Mouse (Mus musculus): ENCODE measurements at regions not wholly inside any gene's neighbourhood (a gene's known extent, or its start where the extent isn't known, plus 50 kb on each side); places are given as distances from the start of the nearest gene placed in this dataset.
"Not testable (repeated sequence)": the region's sequence is repeated elsewhere in the genome, so short reads cannot be mapped to it uniquely, and the experiment has no call there.

DNA sequence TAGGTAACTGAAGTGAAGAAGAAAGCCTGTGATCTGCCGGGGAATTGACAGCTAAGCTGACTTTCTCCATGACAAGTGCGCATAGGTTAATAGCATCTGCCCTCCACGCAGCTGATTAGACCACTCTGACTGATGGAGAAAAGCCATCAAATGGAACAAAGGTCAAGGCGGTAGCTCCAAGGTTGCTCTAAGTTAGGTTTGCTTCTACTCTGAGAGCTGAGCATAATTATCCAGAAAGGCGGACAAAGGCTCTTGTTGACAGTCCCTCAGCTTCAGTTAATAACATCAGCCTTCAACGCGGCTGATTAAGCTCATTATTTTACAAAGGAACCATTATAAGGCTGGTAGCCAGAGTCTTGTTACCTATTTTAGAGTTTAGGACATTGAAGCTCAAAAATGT lies 54.0 kb upstream of the Enpep start:
- DNase-seq: no peak

DNA sequence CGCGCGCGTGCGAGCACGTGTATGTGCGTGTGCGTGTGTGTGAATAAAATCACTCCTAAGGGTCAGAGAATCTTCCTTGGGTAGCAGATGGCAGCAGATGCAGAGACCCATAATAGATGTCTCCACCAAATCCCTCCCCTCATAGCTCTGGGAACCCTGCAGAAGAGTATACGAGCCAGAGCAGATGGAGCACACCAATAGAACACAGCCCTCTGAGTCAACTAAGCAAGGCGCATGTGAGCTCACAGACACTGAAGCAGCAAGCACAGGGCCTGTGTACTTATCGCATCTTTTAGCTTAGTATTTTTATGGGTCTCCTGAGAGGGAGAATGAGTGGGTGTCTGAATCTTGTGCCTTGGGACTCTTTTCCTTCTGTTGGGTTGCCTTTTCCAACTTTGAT lies 58.0 kb upstream of the Enpep start:
- no peak for DNase-seq

DNA sequence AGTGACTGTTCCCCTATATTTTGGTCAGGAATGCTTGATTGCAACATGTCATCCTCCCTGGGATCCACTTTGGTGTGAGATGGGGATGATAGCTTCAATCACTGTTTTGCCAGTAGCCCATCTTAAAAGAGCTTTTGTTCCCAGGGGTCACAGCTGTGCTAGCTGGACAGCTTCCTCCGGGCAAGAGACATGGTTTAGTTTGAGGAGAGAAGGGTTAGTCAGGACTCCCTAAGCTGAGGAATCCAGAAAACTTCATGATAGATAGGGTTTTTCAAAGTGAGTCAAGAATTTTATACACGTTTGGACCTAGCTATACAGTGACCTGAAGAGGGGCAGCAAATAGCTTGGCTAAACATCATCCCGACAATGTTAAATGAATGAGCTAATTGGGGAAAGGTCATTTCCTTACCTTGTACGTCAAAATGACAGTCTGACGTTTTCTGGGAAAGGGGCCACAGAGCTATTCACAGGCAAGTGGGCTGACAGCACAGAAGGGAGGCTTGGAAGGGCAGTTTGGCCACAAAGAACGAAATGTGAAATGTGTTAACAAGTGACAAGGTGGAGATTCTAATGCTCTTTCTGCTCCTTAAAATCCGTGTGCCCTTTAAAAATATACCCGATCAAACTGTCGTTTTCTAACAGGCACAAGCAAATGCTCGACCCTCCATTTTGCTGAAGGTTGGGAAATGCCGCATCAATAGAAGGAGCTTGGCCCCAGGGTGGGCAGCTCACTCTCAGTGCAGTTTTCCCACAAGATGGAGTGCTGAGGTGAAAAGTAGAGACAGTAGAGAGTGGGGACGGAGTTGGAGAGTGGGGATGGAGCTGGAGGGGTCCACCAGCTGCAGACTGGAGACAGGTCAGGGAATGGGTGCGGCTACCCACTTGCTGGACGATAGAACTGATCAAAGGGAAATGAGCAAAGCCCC lies 59.6 kb upstream of the Enpep start:
- DNase-seq: no peak

DNA sequence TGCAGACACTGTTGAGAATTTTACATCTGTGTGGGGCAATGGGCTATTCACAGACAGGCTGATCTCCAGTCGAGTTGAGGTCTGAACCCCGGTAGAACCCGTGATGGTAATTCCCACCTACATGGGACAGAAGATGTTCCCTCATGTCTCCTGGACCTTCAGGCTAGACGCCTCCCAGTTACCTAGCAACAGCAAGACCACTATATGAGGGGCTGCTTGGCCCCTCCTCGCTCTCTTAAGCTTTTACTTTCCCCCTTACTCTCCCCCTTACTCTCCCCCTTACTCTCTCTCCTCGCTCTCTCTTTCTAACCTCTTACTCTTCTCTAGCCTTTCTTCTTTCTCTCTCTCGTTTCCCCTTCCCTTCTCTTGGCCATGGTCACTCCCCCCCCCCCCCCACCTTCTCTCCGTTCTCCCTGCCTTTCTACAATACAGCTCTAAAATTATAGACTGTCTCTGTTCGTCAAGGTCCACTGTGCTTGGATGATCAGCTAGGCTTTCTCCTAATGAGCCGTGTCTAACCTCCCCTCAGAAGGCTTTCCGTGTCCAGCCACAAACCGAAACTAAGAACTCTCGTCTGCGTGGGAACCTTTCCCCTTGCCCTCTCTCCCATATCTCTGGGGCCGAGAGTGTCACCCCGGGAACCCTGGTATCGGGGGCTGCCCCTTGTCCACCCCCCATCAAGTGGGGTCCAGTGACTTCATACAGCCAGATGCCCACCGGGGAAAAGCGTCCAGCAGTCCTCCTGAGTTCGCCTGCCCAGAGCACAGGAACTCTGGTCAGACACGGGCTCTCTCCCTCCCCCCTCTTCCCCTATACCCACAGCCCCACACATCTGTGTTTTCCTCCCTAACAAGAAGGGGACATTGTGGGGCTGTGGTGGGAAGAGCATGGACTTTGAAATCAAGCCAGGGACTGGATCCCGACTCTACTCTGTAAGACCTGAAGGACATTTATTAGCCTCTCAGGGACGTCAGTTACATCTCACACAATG lies 60.6 kb upstream of the Enpep start:
- DNase-seq: no peak

- DNase-seq: no peak
Observed at GRCm38 (mm10) chr3:129397481-129397880, 65.0 kb upstream of the Enpep start.

- DNase-seq: no peak
Observed at GRCm38 (mm10) chr3:129400092-129400924, 67.8 kb upstream of the Enpep start.

- DNase-seq: no peak
Observed at GRCm38 (mm10) chr3:129411389-129412054, 79.0 kb upstream of the Enpep start.

- DNase-seq: no peak
Observed at GRCm38 (mm10) chr3:129412126-129412960, 79.8 kb upstream of the Enpep start.

DNA sequence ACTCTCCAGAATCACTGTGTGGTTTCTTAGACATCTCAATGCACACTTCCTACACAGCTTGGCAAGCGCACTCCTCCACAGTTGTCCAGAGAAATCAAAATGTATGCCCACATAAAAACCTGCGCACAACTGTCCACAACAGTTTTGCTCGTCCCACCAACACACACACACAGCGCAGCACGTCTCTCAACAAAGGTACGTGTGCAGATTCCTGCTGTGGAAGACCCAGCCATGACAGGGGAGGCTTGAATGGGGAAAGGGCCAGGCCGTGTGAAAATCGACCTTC lies 80.4 kb upstream of the Enpep start:
- no peak for DNase-seq

- no peak for DNase-seq
Observed at GRCm38 (mm10) chr3:129415656-129416055, 83.1 kb upstream of the Enpep start.

DNA sequence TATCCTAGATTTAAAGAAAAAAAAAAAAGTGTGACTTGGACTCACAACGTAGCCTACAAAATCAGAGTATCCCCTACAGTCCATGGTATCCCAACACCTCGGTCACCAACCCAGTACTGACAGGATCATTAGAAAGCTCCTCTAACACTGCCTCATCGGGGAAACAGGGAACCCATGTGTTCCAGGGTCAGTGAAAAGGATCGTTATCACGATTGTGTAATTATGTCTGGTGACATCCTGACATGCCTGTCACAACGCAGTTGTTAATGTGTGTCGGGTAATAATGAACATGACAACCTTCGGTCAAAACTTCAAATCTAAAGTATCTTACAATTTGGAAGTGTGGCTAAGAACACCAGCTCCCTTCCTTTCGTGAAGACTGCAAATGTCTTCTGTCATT lies 83.8 kb upstream of the Enpep start:
- no peak for DNase-seq

DNA sequence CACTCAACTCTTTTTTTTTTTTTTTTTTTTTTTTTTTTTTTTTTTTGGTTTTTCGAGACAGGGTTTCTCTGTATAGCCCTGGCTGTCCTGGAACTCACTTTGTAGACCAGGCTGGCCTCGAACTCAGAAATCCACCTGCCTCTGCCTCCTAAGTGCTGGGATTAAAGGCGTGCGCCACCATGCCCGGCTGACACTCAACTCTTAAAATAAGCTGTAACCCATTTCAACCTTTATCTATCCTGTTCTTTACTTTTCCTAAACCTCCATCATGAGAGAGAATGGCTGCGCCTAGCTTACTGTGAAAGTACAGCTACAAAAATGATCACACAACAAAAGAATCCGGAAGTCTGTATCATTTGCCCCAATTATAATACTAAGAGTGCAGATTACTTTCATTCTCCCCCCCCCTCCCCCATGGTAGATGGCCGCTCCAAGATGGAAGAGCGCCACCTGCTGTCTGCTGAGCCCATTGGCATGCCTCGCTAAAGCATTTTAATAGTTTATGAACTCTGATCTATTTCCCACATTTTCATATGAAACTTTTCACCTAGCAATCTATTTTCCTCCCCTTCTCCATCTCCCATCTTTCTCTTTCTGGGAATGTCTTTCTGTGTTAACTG lies 89.2 kb upstream of the Enpep start:
- DNase-seq: not testable (repeated sequence)

DNA sequence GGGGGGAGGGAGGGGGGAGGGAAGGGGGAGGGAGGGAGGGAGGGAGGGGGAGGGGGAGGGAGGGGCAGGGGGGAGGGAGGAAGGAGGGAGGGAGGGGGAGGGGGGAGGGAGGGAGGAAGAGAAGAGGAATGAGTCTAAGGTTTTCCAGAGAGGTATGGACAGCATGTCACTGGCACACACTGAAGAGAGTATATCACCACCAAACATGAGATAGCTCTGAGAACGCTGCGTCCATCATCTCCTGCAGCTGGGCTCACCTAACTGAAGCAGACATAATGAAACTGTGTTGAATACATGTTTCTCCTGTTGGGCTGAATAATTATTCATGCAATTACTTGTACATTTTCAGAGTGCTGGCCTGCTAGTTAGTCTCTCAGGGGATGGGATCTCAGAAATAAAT lies 96.2 kb upstream of the Enpep start:
- no peak for DNase-seq

DNA sequence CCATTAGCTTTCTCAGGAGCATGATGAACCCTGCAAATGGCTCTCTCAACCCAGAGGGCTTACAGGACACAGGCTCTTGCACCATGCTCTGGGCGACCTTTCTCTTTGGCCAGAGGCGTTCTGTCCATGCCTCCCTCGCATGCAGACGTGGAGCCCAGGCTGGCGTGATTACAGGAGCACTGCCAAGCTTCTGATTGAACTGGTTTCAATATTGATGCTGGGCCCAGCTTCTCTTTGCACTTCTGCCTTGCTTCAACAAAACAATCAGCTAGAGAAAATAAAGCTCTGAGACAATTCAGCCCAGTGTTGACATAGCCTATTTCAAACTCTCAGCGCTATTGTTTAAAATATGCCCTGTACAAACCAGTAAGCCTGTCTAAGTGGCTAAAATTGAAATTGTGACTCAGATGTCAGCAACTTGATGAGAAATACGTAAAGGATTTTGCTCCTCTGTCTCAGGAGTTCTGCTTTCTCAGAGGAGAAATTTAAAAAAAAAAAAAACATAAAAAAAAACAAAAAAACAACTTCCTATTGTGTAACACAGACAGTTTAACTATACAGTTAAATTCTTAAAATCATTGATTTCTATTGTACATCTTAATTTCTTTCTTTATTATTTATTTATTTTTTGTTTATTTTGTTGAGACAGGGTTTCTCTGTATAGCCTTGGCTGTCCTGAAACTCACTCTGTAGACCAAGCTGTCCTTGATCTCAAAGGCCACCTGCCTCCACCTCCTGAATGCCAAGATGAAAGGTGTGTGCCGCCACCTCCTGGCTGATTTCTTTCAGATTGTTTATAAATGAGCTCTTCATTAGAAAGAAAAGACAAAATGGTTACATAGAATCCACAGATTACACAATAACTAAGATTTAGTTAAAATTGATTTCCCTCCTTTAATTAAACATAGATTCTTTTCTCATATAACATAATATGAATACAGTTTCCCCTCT lies 96.9 kb upstream of the Enpep start:
- DNase-seq: peak; percentile 18

DNA sequence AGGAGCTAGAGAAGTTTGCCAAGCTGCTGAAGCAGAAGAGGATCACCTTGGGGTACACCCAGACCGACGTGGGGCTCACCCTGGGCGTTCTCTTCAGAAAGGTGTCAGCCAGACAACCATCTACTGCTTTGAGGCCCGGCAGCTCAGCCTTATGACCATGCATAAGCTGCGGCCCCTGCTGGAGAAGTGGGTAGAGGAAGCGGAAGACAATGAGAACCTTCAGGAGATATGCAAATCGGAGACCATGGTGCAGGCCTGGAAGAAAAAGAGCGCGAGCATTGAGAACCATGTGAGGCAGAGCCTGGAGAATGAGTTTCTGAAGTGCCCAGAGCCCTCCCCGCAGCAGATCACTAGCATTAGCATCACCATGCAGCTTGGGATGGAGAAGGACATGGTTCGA lies 98.1 kb upstream of the Elovl6 start:
- no peak for DNase-seq

- no peak for DNase-seq
Observed at GRCm38 (mm10) chr3:129437687-129438086, 94.5 kb upstream of the Elovl6 start.

DNA sequence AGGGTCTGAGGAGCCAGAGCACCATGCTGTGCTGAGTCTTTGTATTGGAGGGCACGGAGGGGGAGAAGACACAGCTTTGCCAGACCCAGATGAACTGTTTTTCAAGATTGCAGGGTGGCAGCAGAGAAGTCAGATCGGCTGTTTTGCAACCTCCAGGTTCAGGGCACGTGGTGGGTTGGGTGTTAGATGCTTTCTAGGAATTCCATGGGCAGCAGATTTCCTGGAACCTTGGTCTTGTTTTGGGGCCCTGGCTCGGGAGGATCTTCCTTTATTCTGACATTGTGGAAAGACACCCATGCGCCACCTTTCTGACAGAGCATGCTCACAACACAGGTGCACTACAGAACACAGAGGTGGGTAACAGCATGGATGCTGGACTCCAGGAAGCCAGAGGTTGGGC lies 89.4 kb upstream of the Elovl6 start:
- DNase-seq: no peak

GRCm38 (mm10) chr3:129444221-129444620 lies 87.9 kb upstream of the Elovl6 start:
- no peak for DNase-seq

GRCm38 (mm10) chr3:129445961-129446360 lies 86.2 kb upstream of the Elovl6 start:
- no peak for DNase-seq
